Mouse (Mus musculus) MEL (cell line): ENCODE data around the gene Srsf1. TPM values are rescaled to one million over a fixed set of nuclear protein-coding genes. Genes with fewer than 3 reads are reported as not detected.

Source experiments
- DNase-seq: peaks from one replicate; pipeline ENCODE4 v3.0.0; 2011; ENCODE audit warnings: low read depth, low spot score
- H3K27ac ChIP-seq: 2 replicates; pipeline ENCODE4 v1.5.1; 2012; ENCODE audit warnings: low read depth, mild to moderate bottlenecking, control low read depth, low read length, moderate library complexity; ENCODE audit not compliant: control insufficient read depth
- H3K27me3 ChIP-seq, 2 experiments: fragments of 150-350 bp in 1 of 2; sonication (generic) in 1 of 2; 2 replicates each; pipeline ENCODE4 v1.6.1; 2012; ENCODE audit warnings: low read length in 2 of 2, mild to moderate bottlenecking in 2 of 2, improper control_type of control experiment in 1 of 2, moderate library complexity in 1 of 2; ENCODE audit not compliant: insufficient read depth in 2 of 2, control insufficient read depth in 1 of 2
- H3K36me3 ChIP-seq, 2 experiments: 2 replicates each; pipeline ENCODE4 v1.6.1; 2012 to 2014; ENCODE audit warnings: low read length in 2 of 2, improper control_type of control experiment in 1 of 2, inconsistent platforms in 1 of 2, mild to moderate bottlenecking in 1 of 2; ENCODE audit not compliant: insufficient read depth in 2 of 2, control insufficient read depth in 1 of 2
- H3K4me1 ChIP-seq, 2 experiments: fragments of 150-350 bp in 1 of 2; sonication (generic) in 1 of 2; 2 replicates each; pipeline ENCODE4 v1.6.1; 2012; ENCODE audit warnings: low read length in 2 of 2, improper control_type of control experiment in 1 of 2, mild to moderate bottlenecking in 1 of 2; ENCODE audit not compliant: insufficient read depth in 2 of 2, control insufficient read depth in 1 of 2
- H3K4me3 ChIP-seq, 2 experiments: fragments of 150-350 bp in 1 of 2; sonication (generic) in 1 of 2; 2 replicates each; pipeline ENCODE4 v1.5.1; 2012; ENCODE audit warnings: low read depth in 2 of 2, low read length in 2 of 2, mild to moderate bottlenecking in 2 of 2, moderate library complexity in 2 of 2, control low read depth in 1 of 2, improper control_type of control experiment in 1 of 2; ENCODE audit not compliant: control insufficient read depth in 1 of 2, insufficient read depth in 1 of 2
- H3K79me2 ChIP-seq: 2 replicates; pipeline ENCODE4 v1.6.1; 2012; ENCODE audit warnings: mild to moderate bottlenecking, low read length, moderate library complexity; ENCODE audit not compliant: control insufficient read depth, poor library complexity, insufficient read depth
- H3K9ac ChIP-seq: 2 replicates; pipeline ENCODE4 v1.6.1; 2012; ENCODE audit warnings: low read depth, mild to moderate bottlenecking, control low read depth, low read length, moderate library complexity; ENCODE audit not compliant: control insufficient read depth, poor library complexity, severe bottlenecking
- H3K9me3 ChIP-seq: fragments of 150-350 bp; sonication (generic); replicated peaks from 2 replicates; pipeline ENCODE4 v1.6.1; 2012; ENCODE audit warnings: mild to moderate bottlenecking, low read length, improper control_type of control experiment, moderate library complexity; ENCODE audit not compliant: insufficient read depth
- CHD2 ChIP-seq: IDR thresholded peaks from 2 replicates; pipeline ENCODE4 v1.6.1; 2011; ENCODE audit warnings: low read length, improper control_type of control experiment
- CTCF ChIP-seq, 3 experiments: IDR thresholded peaks in 2 of 3; conservative IDR thresholded peaks in 1 of 3; 2 replicates each; pipeline ENCODE4 v1.5.1; 2011 to 2012; ENCODE audit warnings: low read length in 3 of 3, low read depth in 2 of 3, mild to moderate bottlenecking in 2 of 3, improper control_type of control experiment in 1 of 3, inconsistent platforms in 1 of 3, mixed read lengths in 1 of 3, moderate library complexity in 1 of 3; ENCODE audit not compliant: control insufficient read depth in 1 of 3, insufficient read depth in 1 of 3, poor library complexity in 1 of 3, severe bottlenecking in 1 of 3
- E2F4 ChIP-seq: IDR thresholded peaks from 2 replicates; pipeline ENCODE4 v1.6.1; 2011; ENCODE audit warnings: low read depth, low read length, improper control_type of control experiment, borderline replicate concordance
- ETS1 ChIP-seq: IDR thresholded peaks from 2 replicates; pipeline ENCODE4 v1.6.1; 2012; ENCODE audit warnings: low read depth, mild to moderate bottlenecking, inconsistent platforms, low read length, improper control_type of control experiment, moderate library complexity
- GABPA ChIP-seq: IDR thresholded peaks from 2 replicates; pipeline ENCODE4 v1.6.1; 2012; ENCODE audit warnings: low read depth, mild to moderate bottlenecking, inconsistent platforms, low read length, improper control_type of control experiment, moderate library complexity
- GATA1 ChIP-seq: IDR thresholded peaks from 2 replicates; pipeline ENCODE4 v1.6.1; 2011; ENCODE audit warnings: low read depth, low read length, improper control_type of control experiment
- KAT2A ChIP-seq: conservative IDR thresholded peaks from 2 replicates; pipeline ENCODE4 v1.6.1; 2012; ENCODE audit warnings: low read depth, low read length, improper control_type of control experiment, inconsistent platforms
- MAFK ChIP-seq: IDR thresholded peaks from 2 replicates; pipeline ENCODE4 v1.6.1; 2011; ENCODE audit warnings: low read depth, mild to moderate bottlenecking, low read length, improper control_type of control experiment, borderline replicate concordance
- MAX ChIP-seq: IDR thresholded peaks from 2 replicates; pipeline ENCODE4 v1.6.1; 2011; ENCODE audit warnings: low read length, improper control_type of control experiment
- MAZ ChIP-seq: IDR thresholded peaks from 2 replicates; pipeline ENCODE4 v1.6.1; 2012; ENCODE audit warnings: low read depth, mild to moderate bottlenecking, inconsistent platforms, low read length, improper control_type of control experiment
- MEF2A ChIP-seq: IDR thresholded peaks from 2 replicates; pipeline ENCODE4 v1.6.1; 2014; ENCODE audit warnings: low read depth, mild to moderate bottlenecking, inconsistent platforms, low read length, improper control_type of control experiment; ENCODE audit not compliant: poor library complexity, insufficient replicate concordance, severe bottlenecking; ENCODE audit errors: extremely low read depth
- MYB ChIP-seq: IDR thresholded peaks from 2 replicates; pipeline ENCODE4 v1.6.1; 2011; ENCODE audit warnings: mild to moderate bottlenecking, low read depth, low read length, improper control_type of control experiment
- MYC ChIP-seq: IDR thresholded peaks from 2 replicates; pipeline ENCODE4 v1.6.1; 2011; ENCODE audit warnings: low read depth, mild to moderate bottlenecking, low read length, improper control_type of control experiment, moderate library complexity
- POLR2A ChIP-seq, 2 experiments: IDR thresholded peaks; 2 replicates each; pipeline ENCODE4 v1.6.1; 2011 to 2012; ENCODE audit warnings: low read length in 2 of 2, mild to moderate bottlenecking in 2 of 2, control low read depth in 1 of 2, improper control_type of control experiment in 1 of 2, low read depth in 1 of 2, moderate library complexity in 1 of 2; ENCODE audit not compliant: control insufficient read depth in 1 of 2, insufficient read depth in 1 of 2, poor library complexity in 1 of 2
- POLR2AphosphoS5 ChIP-seq: IDR thresholded peaks from 2 replicates; pipeline ENCODE4 v1.6.1; 2012; ENCODE audit warnings: low read depth, borderline replicate concordance, mild to moderate bottlenecking, inconsistent platforms, low read length, moderate library complexity, mixed read lengths
- RAD21 ChIP-seq: IDR thresholded peaks from 2 replicates; pipeline ENCODE4 v1.6.1; 2011; ENCODE audit warnings: mild to moderate bottlenecking, low read depth, low read length, improper control_type of control experiment
- RCOR1 ChIP-seq: IDR thresholded peaks from 2 replicates; pipeline ENCODE4 v1.6.1; 2012; ENCODE audit warnings: low read depth, mild to moderate bottlenecking, inconsistent platforms, low read length, improper control_type of control experiment
- TAL1 ChIP-seq: IDR thresholded peaks from 2 replicates; pipeline ENCODE4 v1.6.1; 2012; ENCODE audit warnings: mild to moderate bottlenecking, inconsistent platforms, low read length, moderate library complexity, mixed read lengths
- TBP ChIP-seq: IDR thresholded peaks from 2 replicates; pipeline ENCODE4 v1.8.0; 2011; ENCODE audit warnings: low read depth, low read length, improper control_type of control experiment
- TCF12 ChIP-seq: IDR thresholded peaks from 2 replicates; pipeline ENCODE4 v1.6.1; 2014; ENCODE audit warnings: low read depth, mild to moderate bottlenecking, inconsistent platforms, low read length, improper control_type of control experiment, moderate library complexity
- UBTF ChIP-seq: IDR thresholded peaks from 2 replicates; pipeline ENCODE4 v1.6.1; 2012; ENCODE audit warnings: low read depth, mild to moderate bottlenecking, inconsistent platforms, low read length, improper control_type of control experiment, moderate library complexity, borderline replicate concordance; ENCODE audit not compliant: insufficient read depth
- USF1 ChIP-seq: IDR thresholded peaks from 2 replicates; pipeline ENCODE4 v1.6.1; 2014; ENCODE audit warnings: low read depth, mild to moderate bottlenecking, inconsistent platforms, low read length, improper control_type of control experiment, moderate library complexity
- USF2 ChIP-seq, 2 experiments: IDR thresholded peaks; 2 replicates each; pipeline ENCODE4 v1.6.1; 2011 to 2012; ENCODE audit warnings: improper control_type of control experiment in 2 of 2, low read length in 2 of 2, borderline replicate concordance in 1 of 2, inconsistent platforms in 1 of 2, low read depth in 1 of 2, mild to moderate bottlenecking in 1 of 2; ENCODE audit not compliant: insufficient read depth in 1 of 2
- ZC3H11A ChIP-seq: IDR thresholded peaks from 2 replicates; pipeline ENCODE4 v1.6.1; 2012; ENCODE audit warnings: low read depth, mild to moderate bottlenecking, inconsistent platforms, low read length, improper control_type of control experiment
- ZNF384 ChIP-seq: IDR thresholded peaks from 2 replicates; pipeline ENCODE4 v1.6.1; 2012; ENCODE audit warnings: low read depth, mild to moderate bottlenecking, inconsistent platforms, low read length, improper control_type of control experiment
- polyA plus RNA-seq, 2 experiments: library from polyadenylated mRNA; stranded (reverse) in 1 of 2; unstranded in 1 of 2; fragments of >175 nt in 1 of 2; fragments of >200 nt in 1 of 2; gene quantifications; 2 replicates each; pipeline versions ENCODE4 v1.2.1 to v1.2.4; 2012; ENCODE audit warnings: low replicate concordance in 2 of 2, low read depth in 1 of 2; ENCODE audit not compliant: insufficient read length in 2 of 2, insufficient read depth in 1 of 2, missing spikeins in 1 of 2
- total RNA-seq: library from RNA; depleted of rRNA; stranded (reverse); fragments of 300-350 nt; gene quantifications from 2 replicates; pipeline ENCODE4 v1.2.3, GENCODE M21; 2012

Gene Srsf1
- total and polyA plus RNA-seq, 3 experiments, result 421 to 596 (median 431) TPM

DNA sequence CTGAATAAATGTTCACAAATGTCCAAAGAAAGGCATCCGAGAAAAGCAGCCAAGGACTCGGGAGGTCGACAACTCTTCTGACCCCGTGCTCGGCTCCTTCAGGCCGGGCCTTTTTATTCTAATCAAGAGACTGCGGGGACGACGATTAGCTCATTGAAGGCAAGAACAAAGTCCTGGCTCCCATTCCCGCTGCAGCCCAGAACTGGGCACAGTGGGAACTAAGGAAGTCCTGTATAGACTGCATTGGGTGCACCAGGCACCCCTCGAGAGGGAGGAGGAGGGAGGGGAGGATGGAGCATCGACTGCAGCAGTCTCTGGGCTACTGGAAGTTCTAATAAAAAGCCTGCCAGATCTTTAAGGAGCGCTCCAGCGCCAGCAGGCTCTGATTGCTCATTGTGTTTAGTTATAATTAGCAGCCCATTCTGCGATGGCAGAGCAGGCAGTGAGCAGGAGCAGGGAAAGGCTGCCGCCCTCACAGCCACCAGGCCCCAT is 18.9 kb upstream of the Srsf1 start:
- Histone ChIP-seq H3K27ac (no peak overlapping the region), H3K4me3 (no peak overlapping the region), H3K36me3 (no peaks in the 10 kb centered on the region), H3K9ac (no peak overlapping the region), H3K27me3 (peaks cover 1% of the 10 kb centered on the region in 2 experiments; a peak in 2 of 4 replicates), H3K4me1 (no peaks in the 10 kb centered on the region), H3K9me3 (no peaks in the 10 kb centered on the region), H3K79me2 (no peaks in the 10 kb centered on the region)
- DNase-seq, result no peak
- TF ChIP-seq MEF2A, result no peak
- TF ChIP-seq POLR2A (IDR thresholded peaks at IDR 0.05; ENCODE audit: control insufficient read depth in 1 of 2, insufficient read depth in 1 of 2, low read depth in 1 of 2, low read length in 2 of 2, poor library complexity in 1 of 2), result no peak
- no peak for TF ChIP-seq TBP
- no peak for TF ChIP-seq GABPA

DNA sequence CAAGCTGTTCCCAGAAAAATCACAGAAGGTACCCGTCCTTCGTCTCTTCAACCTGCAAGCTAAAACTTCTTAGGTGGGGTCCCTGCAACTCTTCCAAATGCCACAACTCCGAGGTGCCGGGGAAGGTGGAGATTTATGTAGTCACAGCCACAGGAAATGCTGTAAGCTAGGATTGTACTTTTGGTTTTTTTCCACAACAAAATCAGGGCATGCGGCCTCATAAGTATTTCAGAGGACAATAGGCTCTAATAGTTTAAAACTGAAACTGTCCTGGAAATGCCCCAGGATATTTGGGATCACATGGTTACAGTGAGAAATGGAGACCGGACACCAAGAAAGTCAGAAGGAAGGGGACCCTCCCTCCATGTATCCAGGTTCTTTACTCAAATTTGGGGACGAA is 17.0 kb upstream of the Srsf1 start:
- no peaks in the 10 kb centered on the region for H3K36me3 ChIP-seq
- H3K27ac ChIP-seq, result no peak overlapping the region
- peaks cover 0 to 1% of the 10 kb centered on the region in 2 experiments; a peak in 1 of 4 replicates for H3K27me3 ChIP-seq
- H3K9ac ChIP-seq, result no peak overlapping the region
- TF ChIP-seq CTCF (IDR thresholded peaks at IDR 0.05 in 2 of 3, conservative IDR thresholded peaks at IDR 0.05 in 1 of 3; ENCODE audit: control insufficient read depth in 1 of 3, insufficient read depth in 1 of 3, low read depth in 2 of 3, low read length in 3 of 3, poor library complexity in 1 of 3, severe bottlenecking in 1 of 3), result no peak
- no peak for TF ChIP-seq KAT2A
- no peak for TF ChIP-seq MAZ
- no peak for TF ChIP-seq GABPA
- no peak for TF ChIP-seq ZNF384
- no peak for TF ChIP-seq E2F4
- TF ChIP-seq ZC3H11A, result no peak
- no peak for TF ChIP-seq RCOR1
- no peak for TF ChIP-seq CHD2
- no peak for TF ChIP-seq ETS1
- no peak for TF ChIP-seq MAX
- TF ChIP-seq TCF12, result no peak
- no peak for TF ChIP-seq POLR2AphosphoS5
- no peaks in the 10 kb centered on the region for H3K79me2 ChIP-seq
- no peaks in the 10 kb centered on the region for H3K9me3 ChIP-seq
- H3K4me3 ChIP-seq, result no peak overlapping the region
- H3K4me1 ChIP-seq, result no peaks in the 10 kb centered on the region
- no peak for DNase-seq

DNA sequence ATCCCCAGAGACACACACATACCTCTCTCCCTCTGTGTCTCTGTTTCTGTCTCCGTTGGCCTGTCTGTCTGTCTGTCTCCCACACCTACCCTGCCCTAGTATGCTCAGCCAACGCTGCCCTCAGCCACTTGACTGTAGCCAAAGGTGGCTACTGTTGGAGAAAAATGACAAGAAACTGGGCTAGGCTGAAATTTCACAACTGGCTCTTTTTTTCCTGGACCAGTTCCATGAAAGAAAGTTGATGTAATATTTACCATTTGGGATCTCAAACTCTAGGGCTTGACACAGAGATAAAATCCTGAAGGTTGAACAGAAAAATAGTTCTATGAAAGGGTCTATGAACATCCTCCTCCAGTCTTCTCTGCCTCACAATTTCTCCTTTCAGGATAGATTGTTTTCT is 16.3 kb upstream of the Srsf1 start:
- Histone ChIP-seq H3K27ac (no peak overlapping the region), H3K27me3 (peaks cover 0 to 1% of the 10 kb centered on the region in 2 experiments; a peak in 1 of 4 replicates), H3K79me2 (no peaks in the 10 kb centered on the region), H3K4me1 (no peaks in the 10 kb centered on the region), H3K4me3 (no peak overlapping the region), H3K36me3 (no peaks in the 10 kb centered on the region), H3K9me3 (no peaks in the 10 kb centered on the region), H3K9ac (no peak overlapping the region)
- no peak for DNase-seq
- TF ChIP-seq USF1 (no peak), MYB (no peak), USF2 (IDR thresholded peaks at IDR 0.05; ENCODE audit: borderline replicate concordance in 1 of 2, insufficient read depth in 1 of 2, low read depth in 1 of 2, low read length in 2 of 2) (no peak), TCF12 (no peak), KAT2A (no peak), GATA1 (no peak), TAL1 (no peak), E2F4 (no peak), MAX (no peak), RAD21 (no peak), MAFK (no peak), MYC (no peak), UBTF (no peak), POLR2A (IDR thresholded peaks at IDR 0.05; ENCODE audit: control insufficient read depth in 1 of 2, insufficient read depth in 1 of 2, low read depth in 1 of 2, low read length in 2 of 2, poor library complexity in 1 of 2) (no peak), ZNF384 (no peak), MEF2A (no peak), ZC3H11A (no peak)
